Mouse (Mus musculus) spleen, postnatal 36 days (tissue): ENCODE measurements around the gene Scap.
"Not testable (repeated sequence)": the region's sequence is repeated elsewhere in the genome, so short reads cannot be mapped to it uniquely, and the experiment has no call there.

ENCODE experiments used
- DNase-seq, 2 experiments: peaks; one replicate each; pipeline ENCODE4 v3.0.0; 2022; ENCODE audit warnings: low spot score in 2 of 2, mixed read lengths in 1 of 2

The Scap gene

DNA sequence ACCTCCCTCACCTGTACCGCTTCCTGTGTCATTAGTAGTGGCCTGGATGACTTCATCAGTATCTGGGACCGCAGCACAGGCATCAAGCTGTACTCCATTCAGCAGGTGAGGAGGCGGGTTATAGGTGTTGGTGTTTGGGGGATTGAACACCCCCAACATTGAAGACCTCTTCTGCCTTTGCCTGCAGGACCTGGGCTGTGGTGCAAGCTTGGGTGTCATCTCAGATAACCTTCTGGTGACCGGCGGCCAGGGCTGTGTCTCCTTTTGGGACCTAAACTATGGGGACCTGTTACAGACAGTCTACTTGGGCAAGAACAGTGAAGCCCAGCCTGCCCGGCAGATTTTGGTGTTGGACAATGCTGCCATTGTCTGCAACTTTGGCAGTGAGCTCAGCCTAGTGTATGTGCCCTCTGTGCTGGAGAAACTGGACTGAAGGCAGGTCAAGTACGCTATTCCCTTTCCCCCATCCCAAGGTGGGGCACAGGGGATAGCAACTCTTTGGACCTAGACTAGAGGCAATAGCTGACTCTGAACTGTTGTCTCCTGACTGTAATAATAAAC, 51.4 kb downstream of the Scap start:
- no peak for DNase-seq

DNA sequence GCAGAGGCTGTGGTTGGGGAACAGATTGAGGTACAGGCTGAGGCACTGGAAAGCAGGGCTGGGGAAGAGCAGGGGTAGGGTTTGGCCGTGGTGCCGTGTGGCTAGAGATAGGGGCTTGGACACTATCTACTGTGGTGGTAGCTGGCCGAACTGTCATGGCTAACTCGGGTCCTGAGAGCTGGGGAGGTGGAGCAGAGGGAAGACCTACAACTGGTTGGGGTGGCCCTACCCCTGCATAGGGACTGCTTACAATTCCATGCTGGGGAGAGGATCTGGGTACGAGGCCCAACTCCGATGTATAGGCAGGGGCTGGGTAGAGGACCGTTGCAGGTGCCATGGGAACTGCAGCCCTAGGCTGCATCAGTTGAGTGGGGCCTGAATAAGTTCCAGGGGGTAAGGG, 54.9 kb downstream of the Scap start:
- no peak for DNase-seq

DNA sequence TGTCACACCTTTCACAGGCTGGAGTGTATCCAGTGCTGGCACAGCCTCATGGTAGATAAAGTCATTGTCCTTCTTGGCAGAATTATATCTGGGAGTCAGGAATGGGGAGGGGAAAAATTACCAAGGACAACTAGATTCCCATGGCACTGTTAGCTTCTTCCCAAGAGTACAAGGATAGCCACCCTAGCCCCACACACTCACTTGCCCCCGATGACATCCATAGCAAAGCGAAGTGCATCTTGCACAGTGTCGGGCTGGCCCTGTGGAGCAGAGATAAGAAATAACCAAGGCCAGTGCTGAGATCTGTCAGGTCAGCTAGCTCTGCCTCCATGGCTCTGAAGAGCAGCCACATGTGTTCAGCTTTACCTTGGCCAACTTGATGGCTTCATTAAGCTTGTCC, 57.8 kb downstream of the Scap start:
- DNase-seq, result no peak

DNA sequence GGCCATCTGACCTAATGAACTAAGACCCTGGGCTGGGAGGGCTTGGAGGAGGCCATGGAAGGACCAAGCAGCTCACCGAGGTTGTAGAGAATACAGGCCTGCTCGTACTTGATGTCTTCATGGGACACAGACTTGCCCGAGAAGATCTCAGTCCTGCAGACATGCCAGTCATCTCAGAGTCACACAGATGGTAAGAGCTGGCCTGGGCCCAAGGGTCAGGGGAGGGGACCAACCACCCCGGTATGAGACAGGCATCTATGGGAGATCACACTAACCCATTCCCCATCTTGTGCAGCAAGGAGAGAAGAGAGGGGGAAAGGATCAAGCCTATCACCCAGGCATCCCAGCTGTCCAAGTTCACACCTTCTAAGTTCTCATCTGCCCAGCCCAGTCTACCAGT, 60.2 kb downstream of the Scap start:
- DNase-seq, result no peak

DNA sequence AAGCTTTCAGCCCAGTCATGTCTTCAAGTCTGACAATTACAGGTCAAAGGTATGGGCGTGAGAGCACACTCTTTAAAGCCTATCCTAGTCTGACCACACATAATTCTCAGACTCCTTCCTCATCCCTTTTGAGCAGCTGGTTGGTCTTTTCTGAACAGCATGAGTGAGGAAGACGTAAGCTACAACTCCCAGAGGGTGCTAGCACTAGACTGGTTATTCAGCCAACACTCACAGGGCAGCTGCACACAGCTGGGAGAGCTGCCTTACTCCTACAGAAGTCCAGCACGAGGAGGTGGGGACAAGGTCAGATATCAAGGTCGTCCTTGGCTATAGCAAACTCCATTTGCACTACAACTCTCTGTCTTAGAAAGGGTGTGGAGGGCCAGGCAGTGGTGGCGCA, 67.6 kb downstream of the Scap start:
- DNase-seq, result no peak

DNA sequence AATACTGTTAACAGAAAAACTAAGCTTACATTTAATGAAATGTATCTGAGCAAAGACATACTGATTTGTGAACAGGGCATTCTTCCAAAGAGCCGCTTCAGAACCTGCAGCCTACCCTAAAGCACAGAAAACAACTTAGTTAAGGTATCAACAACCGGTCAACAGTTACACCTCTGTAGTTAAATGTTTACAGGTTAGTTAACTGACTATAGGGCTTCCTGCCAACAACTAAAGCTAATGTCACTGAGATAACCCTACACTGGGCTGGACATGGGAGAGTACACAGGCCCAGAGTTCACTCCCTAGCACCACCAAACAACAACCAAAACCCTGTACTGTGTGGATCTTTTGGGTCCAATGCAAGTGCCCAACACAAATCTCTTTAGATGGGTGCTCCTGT, 69.6 kb downstream of the Scap start:
- no peak for DNase-seq

DNA sequence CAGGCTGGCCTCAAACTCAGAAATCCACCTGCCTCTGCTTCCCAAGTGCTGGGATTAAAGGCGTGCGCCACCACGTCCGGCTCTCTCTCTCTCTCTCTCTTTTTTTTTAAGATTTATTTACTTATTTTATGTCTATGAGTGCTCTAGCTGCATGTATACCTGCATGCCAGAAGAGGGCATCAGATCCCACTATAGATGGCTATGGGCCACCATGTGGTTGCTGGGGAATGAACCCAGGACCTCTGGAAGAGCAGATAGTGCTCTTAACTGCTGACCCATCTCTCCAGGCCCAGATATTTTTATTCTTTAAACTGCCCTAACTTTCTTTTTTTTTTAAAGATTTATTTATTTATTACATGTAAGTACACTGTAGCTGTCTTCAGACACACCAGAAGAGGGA, 70.2 kb downstream of the Scap start:
- DNase-seq, result not testable (repeated sequence)

DNA sequence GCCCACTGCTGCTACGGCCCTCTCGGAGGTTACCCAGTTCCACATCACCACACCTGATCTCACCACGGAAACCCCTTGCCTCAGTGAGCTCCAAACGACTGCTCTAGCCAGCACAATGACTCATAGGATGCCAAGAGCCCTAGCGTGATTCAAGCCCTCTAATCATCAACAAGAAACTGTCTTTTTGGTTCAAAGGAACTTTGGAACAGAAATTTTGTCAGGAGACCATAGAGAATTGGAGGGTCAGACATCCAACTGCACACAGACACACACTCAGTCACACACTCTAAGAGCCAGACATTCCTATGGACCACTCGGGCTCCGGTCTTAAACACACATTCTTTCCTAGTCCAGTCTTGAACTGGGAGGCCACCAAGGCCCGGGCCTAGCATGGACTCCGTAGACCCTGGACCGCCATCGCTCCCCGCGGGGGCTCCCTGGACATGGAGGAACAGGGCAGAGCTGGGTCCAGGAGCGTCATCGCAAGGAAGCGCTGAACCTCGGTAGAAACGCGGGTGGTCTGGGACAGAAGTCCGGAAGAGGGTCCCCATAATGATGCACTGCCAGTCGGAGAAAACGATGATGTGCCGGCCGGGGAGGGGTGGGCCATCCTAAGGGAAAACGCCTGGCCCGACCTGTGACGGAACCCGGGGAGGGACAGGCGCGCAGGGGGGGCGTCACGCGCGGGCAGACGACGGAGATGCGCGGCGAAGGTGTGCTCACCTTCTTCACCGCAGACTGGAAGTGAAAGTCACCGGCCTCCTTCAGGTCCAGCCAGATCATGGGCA, 74.4 kb downstream of the Scap start:
- no peak for DNase-seq

DNA sequence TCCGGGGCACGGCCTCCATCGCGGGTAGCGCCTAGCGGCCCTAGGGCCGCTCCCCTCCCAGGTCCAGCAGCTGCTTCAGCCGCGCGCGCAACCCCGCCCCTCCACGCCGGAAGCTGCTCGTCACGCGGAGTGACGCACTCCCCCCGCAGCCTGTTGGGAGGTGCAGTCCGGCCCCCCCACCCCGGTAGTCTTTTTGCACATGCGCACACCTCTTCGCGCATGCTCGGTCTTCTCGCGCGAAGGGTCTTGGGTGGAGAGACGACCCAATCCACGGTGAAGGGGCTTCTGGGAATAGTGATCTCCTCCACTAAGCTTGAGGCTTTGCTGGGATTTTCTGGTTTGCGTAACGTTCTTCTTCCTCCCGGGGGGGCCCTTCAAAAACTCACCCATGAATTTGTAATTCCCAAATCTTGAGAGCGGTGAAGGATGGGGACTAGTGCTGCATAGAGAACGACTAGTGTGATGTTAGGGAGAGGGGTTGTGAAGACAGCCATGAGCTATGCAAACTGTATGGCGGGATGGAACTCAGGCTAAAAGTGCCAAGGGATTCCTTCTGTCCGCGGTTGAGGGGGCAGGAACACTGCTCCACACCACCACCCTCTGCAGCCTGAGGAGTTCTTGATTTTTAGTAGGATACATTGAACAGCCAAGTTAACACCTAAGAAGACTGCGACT, 75.1 kb downstream of the Scap start, which contains the start of gene Ptpn23:
Gene Ptpn23, minus strand, starts transcription at position 115 of the 675 bp plus-strand sequence.
- peak; percentile 93 to 94 for DNase-seq

DNA sequence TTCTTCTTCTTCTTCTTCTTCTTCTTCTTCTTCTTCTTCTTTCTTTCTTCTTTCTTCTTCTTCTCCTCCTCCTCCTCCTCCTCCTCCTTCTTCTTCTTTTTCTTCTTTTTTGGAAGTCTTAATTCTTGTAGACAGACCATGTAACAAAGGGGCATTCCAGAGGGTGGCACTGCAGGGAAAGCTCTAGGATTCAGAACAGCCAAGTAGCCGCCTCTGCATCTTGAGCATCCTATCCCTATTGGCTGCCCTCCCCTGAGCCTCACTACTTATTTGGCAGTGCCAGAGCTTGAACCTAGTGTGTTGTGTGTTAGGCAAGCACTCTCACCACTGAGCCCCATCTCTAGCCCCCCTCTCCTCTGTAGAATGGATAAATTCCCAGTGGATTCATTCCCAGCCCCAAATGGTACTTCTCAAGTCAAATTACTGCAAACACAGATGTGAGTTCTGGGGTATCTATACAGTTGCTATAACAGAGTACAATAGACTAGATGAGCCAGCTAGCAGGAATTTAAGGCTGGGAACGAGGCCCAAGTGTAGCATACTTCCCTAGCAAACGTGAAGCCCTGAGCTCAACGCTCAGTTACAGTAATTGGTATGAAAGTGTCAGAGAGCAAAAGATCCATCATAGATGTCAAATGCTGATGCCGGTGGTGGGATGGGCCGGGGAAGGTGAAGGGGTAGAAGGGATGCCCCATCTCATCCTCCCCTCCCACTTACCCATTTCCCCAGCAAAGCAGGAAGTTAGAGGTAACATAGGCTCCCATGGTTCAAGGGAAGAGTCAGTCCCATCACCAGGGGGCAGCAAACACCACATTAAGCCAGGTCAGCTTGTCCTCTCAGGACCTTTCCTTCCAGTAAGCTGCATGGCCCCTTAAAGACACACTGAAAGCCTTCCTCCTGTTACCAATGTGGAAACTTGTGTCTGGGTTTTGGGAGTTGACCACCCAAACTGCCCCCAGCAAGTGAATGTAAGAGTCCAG, 78.1 kb downstream of the Scap start:
- DNase-seq, result peak; percentile 80 to 86

DNA sequence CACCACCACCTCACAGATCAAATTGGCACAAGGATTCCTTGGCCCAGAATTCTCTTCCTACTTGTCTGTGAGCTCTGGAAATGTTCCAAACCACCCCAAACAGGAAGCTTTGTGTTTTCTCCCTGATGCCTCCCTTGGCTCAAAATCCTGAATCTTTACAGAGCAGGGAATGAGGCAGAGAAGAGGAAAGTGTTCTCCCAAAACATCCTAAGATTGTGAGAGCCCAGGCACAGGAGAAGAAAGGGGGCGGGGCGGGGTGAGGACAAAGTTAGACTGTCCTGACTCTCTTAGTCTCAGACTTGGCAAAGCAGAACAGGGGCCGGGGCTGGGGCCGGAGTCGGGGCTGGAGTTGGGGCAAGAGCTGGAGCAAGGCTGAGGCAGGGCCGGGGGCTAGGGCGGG, 79.8 kb downstream of the Scap start:
- DNase-seq, result no peak

DNA sequence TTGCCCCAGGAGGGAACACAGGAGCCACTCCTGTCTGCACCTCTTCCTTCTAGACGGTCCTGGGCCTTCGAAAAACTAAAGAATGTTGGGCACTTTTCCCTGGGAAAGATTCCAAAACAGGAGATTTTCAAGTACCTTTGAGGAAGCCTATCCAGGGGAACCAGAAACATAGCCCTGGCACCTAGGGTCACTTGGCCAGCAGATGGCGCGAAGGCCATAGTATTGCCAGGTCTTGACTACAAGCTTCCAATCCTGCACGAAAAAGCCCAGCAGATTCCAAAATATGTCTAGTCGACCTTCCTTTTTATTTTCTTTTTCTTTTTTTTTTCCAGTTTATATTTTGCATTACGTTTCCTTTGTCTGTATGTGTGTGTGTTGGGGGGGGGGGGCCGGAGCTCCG, 80.7 kb downstream of the Scap start:
- peak in 1 of 2 experiments; percentile 18 for DNase-seq

DNA sequence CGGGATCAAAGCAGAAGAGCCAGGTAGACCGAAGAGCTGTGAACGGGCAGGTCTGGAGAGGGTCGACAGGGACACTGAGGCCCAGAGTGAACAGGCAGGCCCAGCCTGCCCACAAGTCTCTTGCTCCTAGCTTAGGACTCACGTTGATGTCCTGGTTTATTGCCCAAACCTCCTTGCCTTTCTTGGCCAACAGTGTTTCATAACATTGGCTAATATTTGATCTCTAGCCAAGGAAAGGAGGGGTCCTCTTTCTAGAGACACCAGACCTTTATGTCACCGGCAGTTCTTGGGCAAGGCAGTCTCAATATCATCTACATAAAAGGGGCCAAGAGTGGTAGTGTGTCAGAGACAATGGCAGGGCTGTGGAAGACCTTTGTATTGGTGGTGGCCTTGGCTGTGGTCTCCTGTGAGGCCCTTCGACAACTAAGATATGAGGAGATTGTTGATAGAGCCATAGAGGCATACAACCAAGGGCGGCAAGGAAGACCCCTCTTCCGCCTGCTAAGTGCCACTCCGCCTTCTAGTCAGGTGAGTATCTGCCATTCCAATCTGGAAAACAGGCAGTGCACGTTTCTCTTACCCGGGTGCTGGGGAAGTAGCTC, 86.5 kb downstream of the Scap start, which contains the start of gene Ngp:
Gene Ngp, plus strand, starts transcription at position 237 of the 602 bp plus-strand sequence.
- no peak for DNase-seq

DNA sequence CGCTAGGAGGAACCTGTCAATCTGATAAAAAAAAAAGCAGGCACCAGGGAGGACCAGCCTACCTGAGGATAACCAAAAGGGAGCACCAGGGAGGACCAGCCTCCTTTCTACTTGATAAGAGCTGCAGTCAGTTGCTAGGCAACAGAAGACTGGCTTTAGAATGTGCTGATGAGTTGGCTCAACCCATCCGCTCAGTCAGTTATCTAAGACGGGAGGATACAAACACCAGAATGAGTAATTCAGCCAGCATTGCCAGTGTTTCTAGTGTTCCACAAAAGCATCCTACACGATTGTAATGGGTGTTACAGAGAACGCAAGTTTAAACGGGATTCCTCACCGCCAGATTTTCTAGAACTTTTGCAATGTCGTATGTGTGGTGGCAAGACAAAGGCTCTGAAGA, 98.2 kb downstream of the Scap start:
- DNase-seq, result no peak

DNA sequence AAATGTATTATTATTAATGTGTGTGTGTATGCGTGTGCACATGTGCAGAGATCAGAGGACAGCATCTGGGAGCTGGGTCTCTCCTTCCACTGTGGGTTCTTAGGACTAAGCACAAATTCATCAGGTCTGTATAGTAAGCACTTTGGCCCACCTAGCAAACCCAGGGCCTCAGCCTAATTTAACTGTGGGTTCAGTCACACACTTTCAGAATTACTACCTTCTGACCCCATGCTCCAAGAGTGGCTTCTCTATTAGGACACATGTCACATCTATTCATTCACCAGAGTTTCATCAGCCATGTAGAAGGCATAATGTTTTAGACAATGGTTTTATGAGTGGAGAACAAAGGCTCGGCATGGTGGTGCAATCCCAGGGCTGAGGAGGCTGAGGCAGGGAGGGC, 100.0 kb downstream of the Scap start:
- no peak for DNase-seq
